Mouse (Mus musculus) midbrain, postnatal 0 days (tissue): ENCODE results near the gene Pdzd2. TPM values are rescaled to one million over a fixed set of nuclear protein-coding genes. Genes with fewer than 3 reads are reported as not detected.

Source experiments
- ATAC-seq: fragments of 200-750 bp; cut with Nextera tagmentation; 2 replicates; pipeline ENCODE4 v1.8.0; 2017; ENCODE audit warnings: moderate number of reproducible peaks, mild to moderate bottlenecking, moderate TSS enrichment, moderate library complexity; ENCODE audit not compliant: low FRiP score
- DNase-seq: peaks from one replicate; pipeline ENCODE4 v3.0.0-alpha.2; 2015; ENCODE audit warnings: low spot score
- H3K27ac ChIP-seq: fragments of 300-500 bp; sonication (generic); 2 replicates; pipeline ENCODE4 v1.5.1; 2014; ENCODE audit warnings: low read depth, mild to moderate bottlenecking, low read length, mixed read lengths
- H3K27me3 ChIP-seq: fragments of 300-500 bp; sonication (generic); 2 replicates; pipeline ENCODE4 v1.6.1; 2014; ENCODE audit warnings: low read length, control low read depth, mixed read lengths; ENCODE audit not compliant: insufficient read depth
- H3K36me3 ChIP-seq: fragments of 300-500 bp; sonication (generic); 2 replicates; pipeline ENCODE4 v1.6.1; 2014; ENCODE audit warnings: low read length, control low read depth, mixed read lengths; ENCODE audit not compliant: insufficient read depth
- H3K4me1 ChIP-seq: fragments of 300-500 bp; sonication (generic); 2 replicates; pipeline ENCODE4 v1.6.1; 2014; ENCODE audit warnings: mild to moderate bottlenecking, control low read depth, antibody characterized with exemption, low read length, mixed read lengths; ENCODE audit not compliant: insufficient read depth
- H3K4me2 ChIP-seq: fragments of 300-500 bp; sonication (generic); 2 replicates; pipeline ENCODE4 v1.6.1; 2014; ENCODE audit warnings: low read depth, mild to moderate bottlenecking, low read length, mixed read lengths; ENCODE audit not compliant: poor library complexity, severe bottlenecking
- H3K4me3 ChIP-seq: fragments of 300-500 bp; sonication (generic); 2 replicates; pipeline ENCODE4 v1.5.1; 2014; ENCODE audit warnings: low read depth, mild to moderate bottlenecking, low read length, moderate library complexity
- H3K9ac ChIP-seq: fragments of 300-500 bp; sonication (generic); replicated peaks from 2 replicates; pipeline ENCODE4 v1.6.1; 2014; ENCODE audit warnings: mild to moderate bottlenecking, low read length, moderate library complexity, mixed read lengths; ENCODE audit not compliant: poor library complexity, severe bottlenecking
- H3K9me3 ChIP-seq: fragments of 300-500 bp; sonication (generic); 2 replicates; pipeline ENCODE4 v1.6.1; 2016; ENCODE audit warnings: low read length, control low read depth
- CTCF ChIP-seq: IDR thresholded peaks from 2 replicates; pipeline ENCODE4 v1.5.1; 2016; ENCODE audit warnings: antibody characterized with exemption, mild to moderate bottlenecking
- WGBS: fragments of 180-500 bp; shearing (Covaris S2); extraction: QIAGEN DNeasy Blood & Tissue Kit; methylation state at CpG from one replicate; pipeline ENCODE4 v1.1.7; 2014; 5-methylcytosine and 5-hydroxymethylcytosine counted together
- polyA plus RNA-seq: library from polyadenylated mRNA; unstranded; fragments of >200 nt; fragmentation: Nextera tagmentation; extraction: Ambion mirVana; gene quantifications from 2 replicates; pipeline ENCODE4 v1.2.1, GENCODE M21; 2015
- total RNA-seq: library from RNA; depleted of rRNA; stranded (reverse); fragments of >200 nt; gene quantifications from 2 replicates; pipeline ENCODE4 v1.2.3, GENCODE M21; 2014

Pdzd2 gene
- total and polyA plus RNA-seq, 2 experiments from 2014 or later: 15.8 to 29.8 TPM

- no peak overlapping the region for H3K27ac ChIP-seq
Observed at GRCm38 (mm10) chr15:12480369-12480768, 259.4 kb downstream of the Pdzd2 start.

DNA sequence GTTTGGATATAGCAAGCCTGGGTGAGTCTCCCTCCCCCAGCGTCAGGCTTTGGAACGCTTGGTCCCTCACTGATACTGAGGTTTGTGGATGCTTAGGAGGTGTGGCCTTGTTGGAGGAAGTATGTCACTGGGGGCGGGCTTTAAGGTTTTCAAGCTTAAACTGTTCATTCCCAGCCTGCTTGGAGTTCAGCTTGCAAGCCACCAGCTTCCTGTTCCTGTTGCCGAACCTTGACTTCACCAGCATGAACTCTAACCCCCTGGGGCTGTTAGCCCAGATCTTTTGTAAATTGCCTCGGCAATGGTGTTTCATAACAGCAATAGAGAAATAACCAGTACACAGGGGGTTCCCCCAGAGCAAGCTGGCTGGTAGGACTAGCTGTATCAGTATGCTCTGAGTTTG lies 260.4 kb downstream of the Pdzd2 start:
- Histone ChIP-seq H3K4me2 (no peak overlapping the region), H3K36me3 (no peaks in the 10 kb centered on the region), H3K4me1 (0 out of 2 replicates have a peak, but pooled peaks cover 3% of the 10 kb centered on the region), H3K27me3 (no peaks in the 10 kb centered on the region), H3K4me3 (no peak overlapping the region), H3K9ac (no peak overlapping the region), H3K9me3 (no peaks in the 10 kb centered on the region), H3K27ac (no peak overlapping the region)
- TF ChIP-seq CTCF: no peak
- DNase-seq (peak; percentile 14), ATAC-seq (no peak; the same call in 1 of the 2 replicates)
- 66% methylated on average over 5 of the region's 5 CpGs for WGBS

More at GRCm38 (mm10) chr15:12480369-12480768, 259.4 kb downstream of the Pdzd2 start:
- Histone ChIP-seq H3K4me2 (no peak overlapping the region), H3K9ac (no peak overlapping the region), H3K4me3 (no peak overlapping the region), H3K36me3 (no peaks in the 10 kb centered on the region), H3K4me1 (0 out of 2 replicates have a peak, but pooled peaks cover 3% of the 10 kb centered on the region), H3K9me3 (no peaks in the 10 kb centered on the region), H3K27me3 (no peaks in the 10 kb centered on the region)
- DNase-seq (no peak), ATAC-seq (peak; percentile 50)
- 43% methylated on average over 3 of the region's 3 CpGs for WGBS
- TF ChIP-seq CTCF: no peak

DNA sequence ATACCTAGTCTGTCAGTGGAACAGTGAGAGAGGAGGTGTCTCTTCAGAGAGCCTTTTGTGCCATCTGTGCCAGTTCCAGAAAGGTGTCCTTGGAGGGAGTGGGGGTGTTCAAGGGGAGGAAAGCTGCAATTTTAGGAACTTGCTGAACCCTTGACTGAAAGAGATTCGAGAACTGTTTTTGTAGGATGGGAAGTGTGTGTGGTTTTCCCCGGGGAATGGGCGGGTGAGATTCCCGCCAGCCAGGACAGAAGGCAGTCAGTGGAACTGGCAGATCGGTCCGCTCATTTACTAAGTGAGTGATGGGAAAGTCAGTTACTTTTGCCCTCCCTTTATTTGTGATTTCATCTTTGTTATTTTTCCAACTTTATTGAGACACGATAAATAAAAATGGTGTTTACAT lies 266.1 kb downstream of the Pdzd2 start:
- Histone ChIP-seq H3K9me3 (no peaks in the 10 kb centered on the region), H3K36me3 (no peaks in the 10 kb centered on the region), H3K4me1 (no peaks in the 10 kb centered on the region), H3K9ac (no peak overlapping the region), H3K27me3 (no peaks in the 10 kb centered on the region), H3K27ac (no peak overlapping the region), H3K4me2 (no peak overlapping the region), H3K4me3 (no peak overlapping the region)
- no peak for TF ChIP-seq CTCF
- no peak for DNase-seq
- ATAC-seq: no peak
- WGBS: 83% methylated on average over 7 of the region's 7 CpGs

GRCm38 (mm10) chr15:12472646-12473045 lies 267.1 kb downstream of the Pdzd2 start:
- WGBS: 95% methylated on average over 4 of the region's 4 CpGs
- Histone ChIP-seq H3K4me3 (no peak overlapping the region), H3K4me2 (no peak overlapping the region), H3K9me3 (no peaks in the 10 kb centered on the region), H3K36me3 (no peaks in the 10 kb centered on the region), H3K27me3 (no peaks in the 10 kb centered on the region), H3K27ac (no peak overlapping the region), H3K4me1 (no peaks in the 10 kb centered on the region), H3K9ac (no peak overlapping the region)
- no peak for ATAC-seq
- no peak for DNase-seq
- no peak for TF ChIP-seq CTCF

- ATAC-seq (no peak), DNase-seq (no peak)
- Histone ChIP-seq H3K9ac (no peak overlapping the region), H3K4me2 (no peak overlapping the region), H3K4me3 (no peak overlapping the region), H3K4me1 (no peaks in the 10 kb centered on the region), H3K27ac (no peak overlapping the region), H3K27me3 (no peaks in the 10 kb centered on the region), H3K36me3 (no peaks in the 10 kb centered on the region), H3K9me3 (no peaks in the 10 kb centered on the region)
- no peak for TF ChIP-seq CTCF
- 52% methylated on average over 15 of the region's 15 CpGs for WGBS
Observed at GRCm38 (mm10) chr15:12470900-12471838, 268.6 kb downstream of the Pdzd2 start.

DNA sequence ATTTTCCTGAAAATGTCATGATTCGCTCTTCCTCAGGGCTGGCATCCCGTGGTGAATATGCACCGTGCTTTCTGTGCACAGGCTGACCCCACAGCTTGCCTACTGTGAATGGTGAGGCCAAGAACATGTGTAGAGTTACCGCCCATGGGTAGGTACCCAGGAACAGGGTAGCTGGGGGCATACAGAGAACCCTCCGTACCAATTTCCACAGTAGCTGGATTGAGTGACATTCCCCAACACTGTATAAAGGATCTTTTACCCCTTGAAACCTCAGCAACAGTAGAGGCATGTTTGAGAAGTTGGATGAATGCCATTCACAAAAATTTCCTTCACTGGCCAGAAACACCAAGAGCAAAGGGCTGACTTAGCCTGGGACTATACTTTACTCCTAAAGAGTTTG lies 271.1 kb downstream of the Pdzd2 start:
- Histone ChIP-seq H3K27me3 (no peaks in the 10 kb centered on the region), H3K4me2 (no peak overlapping the region), H3K9ac (no peak overlapping the region), H3K4me1 (no peaks in the 10 kb centered on the region), H3K36me3 (no peaks in the 10 kb centered on the region), H3K9me3 (no peaks in the 10 kb centered on the region), H3K27ac (no peak overlapping the region), H3K4me3 (no peak overlapping the region)
- 81% methylated on average over 5 of the region's 5 CpGs for WGBS
- ATAC-seq (no peak), DNase-seq (peak; percentile 21)
- no peak for TF ChIP-seq CTCF
